Mouse (Mus musculus): ENCODE measurements around the gene Ccn5. TPM values are rescaled to one million over a fixed set of nuclear protein-coding genes. Genes with fewer than 3 reads are reported as not detected.

The Ccn5 gene
- total RNA-seq (2015; ENCODE audit: low replicate concordance) (0.84 TPM in 1 of 2 replicates, not detected in the other), total RNA-seq (2017; ENCODE audit: low replicate concordance) (0.51 TPM in 1 of 2 replicates, not detected in the other)

GRCm38 (mm10) chr2:163820607-163821006 is at the start of gene Ccn5:
TSS of gene Ccn5 (plus strand) at chr2:163820861.
- ATAC-seq (replicated peaks; ENCODE audit: low FRiP score, poor library complexity, severe bottlenecking), result no peak

GRCm38 (mm10) chr2:163776661-163777060 is 44.0 kb upstream of the Ccn5 start:
- ATAC-seq (replicated peaks; ENCODE audit: low FRiP score, poor library complexity, severe bottlenecking), result no peak

- ATAC-seq (replicated peaks; ENCODE audit: low FRiP score, poor library complexity, severe bottlenecking), result no peak
These were observed 43.6 kb upstream of the Ccn5 start for GRCm38 (mm10) chr2:163777061-163777460.

GRCm38 (mm10) chr2:163778896-163779295 is 41.8 kb upstream of the Ccn5 start:
- no peak for ATAC-seq (replicated peaks; ENCODE audit: low FRiP score, poor library complexity, severe bottlenecking)

- no peak for ATAC-seq (replicated peaks; ENCODE audit: low FRiP score, poor library complexity, severe bottlenecking)
These were observed 37.3 kb upstream of the Ccn5 start for GRCm38 (mm10) chr2:163783368-163783767.

GRCm38 (mm10) chr2:163783901-163784300 is 36.8 kb upstream of the Ccn5 start:
- no peak for ATAC-seq (replicated peaks; ENCODE audit: low FRiP score, poor library complexity, severe bottlenecking)

- no peak for ATAC-seq (replicated peaks; ENCODE audit: low FRiP score, poor library complexity, severe bottlenecking)
These were observed 33.6 kb upstream of the Ccn5 start for GRCm38 (mm10) chr2:163787086-163787485.

- peak; percentile 89 for ATAC-seq (replicated peaks; ENCODE audit: low FRiP score, poor library complexity, severe bottlenecking)
These were observed 33.0 kb upstream of the Ccn5 start for GRCm38 (mm10) chr2:163787709-163788108.

GRCm38 (mm10) chr2:163788484-163788883 is 32.2 kb upstream of the Ccn5 start:
- no peak; the same call in 1 of the 2 replicates for ATAC-seq (replicated peaks; ENCODE audit: low FRiP score, poor library complexity, severe bottlenecking)

- no peak for ATAC-seq (replicated peaks; ENCODE audit: low FRiP score, poor library complexity, severe bottlenecking)
These were observed 22.2 kb upstream of the Ccn5 start for GRCm38 (mm10) chr2:163798411-163798810.

GRCm38 (mm10) chr2:163800832-163801231 is 19.8 kb upstream of the Ccn5 start:
- ATAC-seq (replicated peaks; ENCODE audit: low FRiP score, poor library complexity, severe bottlenecking), result no peak

GRCm38 (mm10) chr2:163801406-163801805 is 19.3 kb upstream of the Ccn5 start:
- ATAC-seq (replicated peaks; ENCODE audit: low FRiP score, poor library complexity, severe bottlenecking), result no peak

- no peak for ATAC-seq (replicated peaks; ENCODE audit: low FRiP score, poor library complexity, severe bottlenecking)
These were observed 16.8 kb upstream of the Ccn5 start for GRCm38 (mm10) chr2:163803838-163804237.

- no peak for ATAC-seq (replicated peaks; ENCODE audit: low FRiP score, poor library complexity, severe bottlenecking)
These were observed 11.5 kb upstream of the Ccn5 start for GRCm38 (mm10) chr2:163809166-163809565.

GRCm38 (mm10) chr2:163809704-163810103 is 11.0 kb upstream of the Ccn5 start:
- no peak for ATAC-seq (replicated peaks; ENCODE audit: low FRiP score, poor library complexity, severe bottlenecking)

GRCm38 (mm10) chr2:163813077-163813476 is 7.6 kb upstream of the Ccn5 start:
- ATAC-seq (replicated peaks; ENCODE audit: low FRiP score, poor library complexity, severe bottlenecking), result no peak

GRCm38 (mm10) chr2:163814739-163815465 is 5.8 kb upstream of the Ccn5 start:
- ATAC-seq (replicated peaks; ENCODE audit: low FRiP score, poor library complexity, severe bottlenecking), result no peak

GRCm38 (mm10) chr2:163823248-163823647 is 2.6 kb downstream of the Ccn5 start:
- peak; percentile 65; the same call in 1 of the 2 replicates for ATAC-seq (replicated peaks; ENCODE audit: low FRiP score, poor library complexity, severe bottlenecking)

GRCm38 (mm10) chr2:163823771-163824170 is 3.1 kb downstream of the Ccn5 start:
- ATAC-seq (replicated peaks; ENCODE audit: low FRiP score, poor library complexity, severe bottlenecking), result no peak

GRCm38 (mm10) chr2:163825861-163826260 is 5.2 kb downstream of the Ccn5 start:
- ATAC-seq (replicated peaks; ENCODE audit: low FRiP score, poor library complexity, severe bottlenecking), result no peak

GRCm38 (mm10) chr2:163826494-163826893 is 5.8 kb downstream of the Ccn5 start:
- ATAC-seq (replicated peaks; ENCODE audit: low FRiP score, poor library complexity, severe bottlenecking), result no peak

- no peak for ATAC-seq (replicated peaks; ENCODE audit: low FRiP score, poor library complexity, severe bottlenecking)
These were observed 10.5 kb downstream of the Ccn5 start for GRCm38 (mm10) chr2:163831163-163831562.
